Mouse (Mus musculus) kidney, postnatal 10 days (tissue): Measurements from ENCODE around the gene Mybbp1a.

ENCODE experiments used
- DNase-seq: peaks from one replicate; pipeline ENCODE4 v3.0.0; 2021; ENCODE audit warnings: mixed read lengths

Mybbp1a gene

DNA sequence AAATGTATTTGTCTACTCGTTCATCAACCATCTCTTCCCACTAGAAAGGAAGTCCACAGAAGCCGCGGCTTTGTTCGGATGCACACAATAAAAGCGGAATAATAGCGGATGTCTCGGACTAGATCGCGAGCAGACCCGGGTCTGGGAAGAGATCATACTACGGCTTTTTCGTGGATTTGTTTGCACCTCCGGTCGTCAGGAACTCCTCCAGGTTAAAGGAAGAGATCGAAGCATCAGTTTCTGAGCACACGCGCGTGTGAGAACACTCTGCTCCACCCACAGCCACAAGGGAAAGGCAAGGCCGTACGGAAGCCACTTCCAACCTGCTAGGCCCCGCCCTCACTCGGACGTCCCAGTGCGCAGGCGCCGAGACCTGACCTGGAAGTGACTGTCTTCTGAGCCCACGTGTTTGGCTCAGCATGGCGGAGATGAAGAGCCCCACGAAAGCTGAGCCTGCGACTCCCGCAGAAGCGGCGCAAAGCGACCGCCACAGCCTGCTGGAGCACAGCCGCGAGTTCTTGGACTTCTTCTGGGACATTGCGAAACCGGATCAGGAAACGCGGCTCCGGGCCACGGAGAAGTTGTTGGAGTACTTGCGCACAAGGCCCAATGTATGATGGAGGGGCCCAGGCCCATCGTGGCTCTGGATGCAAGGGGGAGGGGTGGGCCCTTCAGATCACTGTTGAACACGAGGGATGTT is at the start of gene Mybbp1a:
TSS of gene Mybbp1a (plus strand) at position 391 of the 700 bp plus-strand sequence.
- peak; percentile 99 for DNase-seq

DNA sequence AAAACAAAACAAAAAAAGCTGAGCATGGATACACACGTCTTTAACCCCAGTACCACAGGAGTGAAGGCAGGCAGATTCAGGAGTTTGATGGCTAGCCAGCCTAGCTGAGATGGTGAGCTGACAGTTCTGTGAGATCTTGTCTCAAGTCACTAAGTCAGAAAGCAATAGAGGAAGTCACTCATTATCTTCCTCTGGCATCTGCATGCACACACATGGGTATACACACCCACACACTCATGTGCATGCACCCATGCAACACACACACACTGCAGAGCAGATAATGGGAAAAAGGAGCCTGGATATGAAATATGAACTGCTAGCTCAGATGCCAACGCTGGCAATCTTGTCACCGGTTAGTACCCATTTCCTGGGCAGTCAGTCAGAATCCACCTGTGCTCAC is 47.9 kb upstream of the Mybbp1a start:
- no peak for DNase-seq

DNA sequence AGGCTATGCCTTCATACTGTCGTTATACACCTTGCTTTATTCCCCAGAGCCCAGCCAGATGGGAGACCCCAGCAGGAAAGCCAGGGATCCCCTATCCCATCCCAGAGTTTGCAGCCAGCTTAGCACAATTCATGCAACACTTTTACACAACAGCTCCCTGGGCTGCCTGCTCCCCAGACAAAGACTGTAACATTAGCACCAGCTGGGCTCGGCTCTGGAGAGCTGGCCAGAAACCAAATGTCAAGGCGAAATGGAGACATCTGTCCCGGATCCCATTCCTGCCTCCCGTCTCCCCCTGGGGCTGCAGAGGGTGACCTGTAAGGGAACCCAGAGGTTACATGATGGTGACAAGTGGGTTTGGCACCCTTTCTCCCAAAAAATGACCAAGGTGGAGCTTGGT is 47.5 kb upstream of the Mybbp1a start:
- peak; percentile 73 for DNase-seq

DNA sequence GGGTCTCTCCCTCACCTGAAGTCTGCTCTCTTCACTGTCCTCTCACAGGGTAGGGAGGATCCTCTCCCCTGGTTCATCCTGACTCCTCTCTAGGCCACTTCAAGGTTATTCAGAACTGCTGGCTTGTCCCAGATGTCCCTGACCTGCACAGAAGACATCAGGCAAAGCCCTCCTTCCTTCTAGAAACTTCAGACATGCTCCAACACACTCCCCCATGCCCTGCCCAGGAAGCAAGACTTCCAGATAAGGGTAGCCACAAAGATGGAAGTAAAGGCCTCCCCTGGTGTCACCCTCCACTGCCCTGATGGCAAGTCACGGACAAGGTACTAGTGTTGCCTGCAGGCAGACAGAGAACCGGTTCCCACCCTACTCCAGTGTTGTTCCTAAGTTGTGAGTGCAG is 46.5 kb upstream of the Mybbp1a start:
- no peak for DNase-seq

DNA sequence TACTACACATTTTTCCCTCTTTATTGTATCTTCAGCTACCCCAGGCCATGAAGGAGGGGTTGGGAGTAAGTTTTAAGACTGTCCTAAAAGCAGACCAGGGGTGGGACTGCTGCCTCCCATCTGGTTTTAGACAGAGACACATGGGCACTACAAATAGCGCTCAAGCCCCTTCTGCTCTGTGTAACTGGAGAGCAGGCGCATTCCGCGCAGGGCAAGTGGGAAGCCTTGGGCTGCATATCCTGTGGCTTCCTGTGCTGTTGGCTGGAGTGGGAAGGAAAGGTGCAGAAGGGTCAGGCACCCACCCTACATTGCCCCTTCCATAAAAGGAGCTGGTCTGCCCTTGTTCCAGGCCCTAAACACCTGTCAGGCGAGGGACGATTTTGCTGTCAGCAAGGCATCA is 45.5 kb upstream of the Mybbp1a start:
- DNase-seq, result no peak

DNA sequence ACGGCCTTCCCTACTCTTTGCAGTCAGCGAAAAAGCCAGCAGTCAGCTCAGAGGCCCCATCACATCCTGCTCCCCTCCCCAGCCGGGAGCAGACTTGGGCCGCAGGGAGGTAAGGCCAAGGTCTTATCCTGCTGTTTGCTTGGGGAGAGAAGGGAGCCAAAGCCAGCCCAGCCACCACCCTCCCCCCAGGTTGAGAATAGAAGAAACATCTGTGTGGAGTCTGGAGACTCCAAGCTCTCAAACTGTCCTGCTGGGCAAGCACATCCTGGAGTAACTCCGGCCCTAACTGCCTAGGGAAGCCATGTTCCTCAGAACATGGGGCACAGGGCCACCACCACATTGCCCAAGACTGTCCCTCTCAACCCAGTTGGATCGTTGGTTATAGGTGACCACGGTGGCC is 44.5 kb upstream of the Mybbp1a start:
- peak; percentile 42 for DNase-seq

DNA sequence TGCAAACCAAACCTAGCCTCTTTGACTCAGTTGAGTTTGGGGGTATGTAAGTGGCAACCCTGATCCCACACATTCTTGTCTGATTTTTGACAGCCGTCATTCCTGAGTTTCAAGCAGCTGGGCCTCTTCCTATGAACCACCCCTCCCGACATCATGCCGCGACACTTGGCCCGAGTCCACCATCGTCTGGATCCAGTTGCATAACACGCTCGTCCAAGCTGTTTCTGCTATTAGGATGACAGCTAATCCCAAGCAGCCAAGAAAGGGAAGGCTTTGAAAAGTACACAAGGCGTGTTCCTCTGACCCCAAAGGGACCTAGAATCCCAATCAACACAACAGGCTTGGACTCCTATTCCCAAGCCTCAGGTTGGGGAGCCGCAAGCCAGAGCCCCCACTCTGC is 44.1 kb upstream of the Mybbp1a start:
- DNase-seq, result peak; percentile 85

DNA sequence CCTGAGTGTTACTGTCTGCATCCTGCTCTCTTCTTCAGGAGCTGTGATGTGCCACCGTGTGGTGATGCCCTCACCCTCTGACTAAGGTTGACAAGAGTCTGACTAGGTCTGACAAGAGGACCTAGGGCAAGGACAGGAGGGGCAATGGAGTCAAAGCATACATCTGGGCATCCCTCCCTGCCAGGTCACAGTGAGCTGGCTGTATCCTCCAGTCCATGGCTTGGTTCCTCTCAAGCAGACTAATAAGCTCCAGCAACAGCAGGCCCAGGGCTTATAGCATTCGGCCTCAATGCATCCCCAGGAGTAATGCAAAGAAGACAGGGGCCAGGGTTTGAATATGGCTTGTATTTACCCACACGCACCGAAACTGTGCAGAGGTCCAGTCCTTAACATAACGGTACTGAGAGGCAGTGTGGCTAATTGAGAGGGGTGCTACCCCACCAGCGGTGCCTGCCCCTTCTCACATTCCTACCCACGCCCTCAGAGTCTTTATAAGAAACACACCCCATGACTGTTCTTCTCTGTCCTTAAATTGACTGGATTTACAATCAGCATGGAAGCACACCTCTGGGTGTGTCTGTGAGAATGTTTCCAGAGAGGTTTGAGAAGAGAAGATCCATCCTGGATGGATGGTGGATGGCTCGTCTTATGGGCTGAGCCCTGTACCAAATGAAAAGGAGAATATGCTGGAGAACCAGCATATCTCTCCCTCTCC is 43.2 kb upstream of the Mybbp1a start:
- DNase-seq, result no peak

DNA sequence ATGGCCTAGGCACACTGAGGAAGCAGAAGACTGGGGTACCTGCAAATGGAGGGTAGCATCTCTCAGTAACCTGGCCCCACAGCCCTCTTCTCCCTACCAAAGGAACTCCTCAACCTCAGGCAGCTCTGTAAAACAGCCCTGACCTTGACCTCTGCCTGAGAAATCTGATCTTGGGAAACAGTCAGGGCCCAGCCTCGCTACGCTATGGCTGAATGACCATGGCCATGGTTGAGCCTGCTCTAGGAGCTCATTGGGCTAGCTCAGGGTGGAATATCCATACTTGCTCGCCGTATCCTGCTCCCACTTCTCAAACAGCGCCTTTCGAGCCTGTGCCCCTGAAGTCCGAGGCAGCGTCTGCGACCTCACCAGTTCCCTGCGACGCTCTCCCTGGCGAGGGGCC is 40.1 kb upstream of the Mybbp1a start:
- peak; percentile 53 for DNase-seq

DNA sequence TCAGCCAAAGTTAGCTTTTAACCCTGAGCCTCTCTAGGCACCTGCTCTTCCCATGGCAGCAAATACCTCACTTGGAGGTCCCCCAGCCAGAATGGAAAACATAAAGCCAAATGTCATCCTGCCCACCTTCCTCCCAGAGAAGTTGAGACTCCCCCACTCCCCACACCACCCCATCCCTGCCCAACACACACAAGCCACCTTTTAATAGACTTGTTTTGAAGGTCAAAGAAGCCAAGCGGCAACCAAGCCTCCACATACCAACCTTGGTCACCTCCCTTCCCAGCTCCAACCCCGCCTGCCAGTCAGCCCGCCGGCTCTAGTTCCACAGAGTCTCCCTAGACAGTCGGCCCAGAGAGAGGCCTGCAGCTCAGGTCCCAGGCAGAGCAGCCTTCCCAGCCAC is 39.1 kb upstream of the Mybbp1a start:
- peak; percentile 71 for DNase-seq

DNA sequence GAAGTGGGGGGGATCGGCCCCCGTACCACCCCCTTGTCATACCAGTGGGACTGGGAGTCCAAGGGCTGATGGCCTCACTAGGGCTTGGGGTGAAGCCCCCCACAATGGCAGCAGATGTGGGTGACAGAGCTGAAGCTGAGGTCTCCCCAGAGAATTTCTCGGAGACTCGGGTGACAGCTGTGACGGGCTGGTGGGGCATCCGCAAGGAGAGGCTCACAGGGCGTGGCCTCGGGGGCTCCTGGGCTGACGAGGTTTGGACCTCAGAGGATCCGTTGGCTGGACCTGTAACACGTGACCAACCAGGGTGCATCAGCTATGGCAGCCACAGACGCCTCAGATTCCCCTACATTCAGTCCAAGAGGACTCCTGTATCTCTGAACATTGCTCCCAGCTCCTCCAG is 38.2 kb upstream of the Mybbp1a start:
- DNase-seq, result no peak

DNA sequence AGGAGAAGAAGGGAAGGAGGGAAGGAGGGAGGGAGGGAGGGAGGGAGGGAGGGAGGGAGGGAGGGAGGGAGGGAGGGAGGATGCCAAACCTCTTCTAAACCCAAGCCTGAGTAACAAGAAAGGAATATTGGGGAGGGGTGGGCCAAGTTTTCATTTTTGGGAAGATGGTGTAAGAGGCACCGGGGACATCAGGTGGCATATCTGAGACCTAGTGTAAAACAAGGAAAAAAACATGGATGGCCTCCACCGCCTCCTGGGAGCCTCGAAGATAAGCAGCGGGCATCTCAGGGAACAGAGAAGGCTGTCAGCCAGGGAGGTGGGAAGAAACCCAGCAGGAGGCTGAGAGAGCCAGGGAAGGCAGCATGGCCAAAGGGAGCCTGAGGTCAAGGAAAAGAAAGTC is 35.6 kb upstream of the Mybbp1a start:
- no peak for DNase-seq

DNA sequence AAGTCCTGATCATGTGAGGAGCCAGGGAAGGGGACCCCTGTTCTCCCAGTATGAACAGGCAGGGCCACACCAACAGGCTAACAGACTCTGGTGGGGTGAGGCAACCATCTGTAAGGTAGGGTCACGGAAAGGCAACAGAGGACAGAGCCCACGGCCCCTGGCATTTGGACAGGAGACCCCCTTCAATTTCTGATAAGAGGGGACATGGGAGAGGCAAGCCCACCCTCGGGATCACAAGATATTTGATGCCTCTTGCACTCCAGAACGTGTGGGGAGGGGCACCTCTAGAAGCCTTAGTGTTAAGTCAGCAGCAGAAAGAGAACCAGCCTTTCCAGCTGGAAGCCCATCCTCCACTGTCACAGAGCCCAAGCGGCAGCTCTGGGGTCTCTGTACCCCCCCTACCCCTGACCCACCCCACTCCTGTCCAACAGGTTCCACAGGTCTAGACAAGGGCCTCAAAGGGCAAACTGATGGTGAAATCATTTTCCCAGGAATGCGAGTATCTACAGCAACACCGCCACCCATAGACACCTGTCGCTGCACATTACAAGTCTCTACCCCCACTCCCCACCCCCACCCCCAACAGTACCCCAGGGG is 35.0 kb upstream of the Mybbp1a start:
- no peak for DNase-seq

DNA sequence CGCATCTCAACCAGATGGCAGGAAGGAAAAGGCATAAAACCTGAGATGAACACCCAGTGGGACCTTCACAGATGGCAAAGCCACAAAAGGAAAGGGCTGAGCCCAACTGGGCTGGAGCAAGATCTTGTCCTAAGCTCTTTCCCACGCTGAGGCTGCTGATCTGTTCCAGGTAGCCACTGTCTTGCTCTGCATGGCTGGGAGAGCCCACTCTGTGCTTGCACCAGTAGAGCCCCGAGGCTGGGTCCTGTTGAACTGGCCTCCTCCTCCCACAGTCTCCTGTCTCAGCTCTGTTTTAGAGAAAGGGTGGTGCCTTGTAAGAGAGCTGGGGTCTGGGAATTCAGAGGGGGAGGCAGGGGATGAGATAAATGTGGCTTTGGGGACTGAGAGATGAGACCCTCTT is 34.1 kb upstream of the Mybbp1a start:
- DNase-seq, result no peak

DNA sequence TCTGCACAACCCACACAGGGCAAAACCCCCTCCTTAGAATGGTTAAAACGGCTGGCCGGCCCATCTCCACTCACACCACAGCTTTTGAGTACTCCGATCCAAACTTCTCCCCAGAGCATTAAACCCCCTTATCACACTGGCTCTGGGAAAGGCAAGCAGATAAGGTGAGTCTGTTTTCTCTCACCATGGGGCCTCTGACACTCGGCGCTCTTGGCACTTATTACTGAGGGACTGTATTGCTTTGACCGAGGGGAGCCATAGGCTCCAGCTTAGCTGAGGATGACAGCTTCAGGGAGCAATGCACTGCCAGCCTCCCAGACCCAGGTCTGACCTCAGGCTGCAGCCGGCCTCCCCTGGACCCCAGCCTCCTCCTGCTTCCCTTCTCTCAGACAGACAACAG is 33.6 kb upstream of the Mybbp1a start:
- no peak for DNase-seq

DNA sequence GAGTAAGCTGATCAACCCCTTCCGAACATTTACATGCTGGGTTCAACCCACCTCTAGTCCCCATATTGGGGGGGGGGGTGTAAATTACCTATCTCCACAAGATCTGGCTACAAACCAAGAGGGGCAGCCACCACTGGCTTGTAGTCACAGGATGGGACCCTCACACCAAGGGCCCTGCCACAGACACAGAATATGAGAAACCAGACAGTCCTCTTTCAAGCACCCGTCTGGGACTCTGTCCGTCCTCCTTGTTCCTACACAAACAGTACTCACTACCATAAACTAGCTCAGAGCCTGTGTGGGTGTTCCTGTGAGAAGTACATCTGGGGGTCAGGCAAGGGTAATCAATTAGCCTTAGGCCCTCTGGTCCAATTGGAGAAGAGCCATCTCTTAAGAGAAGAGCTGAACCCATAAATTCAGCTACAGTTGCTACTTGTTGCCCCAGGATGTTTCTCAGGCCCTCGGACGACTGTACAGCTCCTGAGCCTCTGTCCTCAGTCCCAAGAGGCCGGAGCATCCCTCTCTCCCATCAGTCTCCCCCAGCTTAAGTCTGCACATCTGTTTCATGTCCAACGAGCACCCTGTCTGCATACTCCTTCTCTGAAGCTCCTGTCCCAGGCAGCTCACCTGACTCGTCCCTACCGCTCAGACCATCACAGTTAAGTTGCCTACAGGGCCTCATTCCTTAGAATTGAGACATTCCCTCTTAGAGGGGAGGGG is 32.5 kb upstream of the Mybbp1a start:
- no peak for DNase-seq

DNA sequence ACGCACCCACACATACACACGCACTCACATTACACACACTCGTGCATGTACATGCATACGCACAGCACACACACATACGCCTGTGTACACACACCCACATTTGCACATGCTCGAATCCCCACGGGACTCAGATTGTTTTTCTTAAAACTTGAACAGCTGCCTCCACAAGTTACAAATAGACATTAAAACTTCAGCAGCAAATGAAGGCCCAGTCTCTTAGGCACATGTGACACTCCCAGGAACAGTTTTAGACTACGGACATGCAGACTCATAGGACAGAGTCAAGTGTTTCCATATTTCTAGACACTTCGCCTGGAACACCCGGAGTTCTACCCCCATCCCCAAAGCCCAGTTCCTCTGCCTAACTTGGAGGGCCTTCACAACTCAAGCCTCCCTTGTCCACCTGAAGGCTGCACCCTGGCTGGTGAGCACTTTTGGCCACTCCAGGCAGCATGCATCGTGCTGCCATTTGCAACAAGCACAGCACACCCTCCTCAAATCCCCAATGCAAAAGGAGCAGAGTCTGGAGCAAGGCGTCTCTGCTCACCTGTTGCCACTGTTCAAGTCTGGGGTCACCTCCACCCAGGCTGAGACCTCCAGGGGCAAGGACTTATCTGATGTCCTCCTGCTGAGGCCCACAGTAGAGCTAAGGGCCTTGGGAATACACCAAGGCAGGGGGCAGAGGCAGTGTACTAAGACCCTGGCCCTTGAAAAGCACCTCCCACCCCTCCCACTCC is 31.3 kb upstream of the Mybbp1a start:
- no peak for DNase-seq

DNA sequence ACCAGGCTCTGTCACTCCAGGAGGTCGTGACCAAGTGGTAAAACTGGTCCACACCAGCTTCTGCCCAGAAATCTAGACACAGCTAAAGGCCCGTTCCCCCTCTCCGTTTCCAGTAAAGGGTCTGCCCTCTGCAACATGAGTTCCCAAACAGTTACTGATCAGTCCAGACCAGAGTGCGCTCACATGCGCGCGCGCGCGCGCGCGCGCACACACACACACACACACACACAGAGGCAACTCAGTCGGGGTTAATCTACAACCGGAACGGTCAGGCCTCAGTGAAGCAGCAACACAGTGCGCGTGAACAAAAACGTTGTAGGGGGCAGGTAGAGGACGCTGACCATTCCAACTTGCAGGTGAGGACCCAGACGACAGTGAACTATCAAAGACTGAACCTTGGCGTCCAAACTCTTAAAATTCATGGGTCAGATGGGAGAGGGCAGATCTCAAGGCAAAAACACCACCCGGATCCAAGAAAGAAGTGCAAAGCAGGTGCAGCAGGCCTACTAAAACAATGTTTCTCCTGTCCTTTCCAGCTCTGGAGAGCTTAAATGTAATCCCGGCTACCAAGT is 30.5 kb upstream of the Mybbp1a start:
- peak; percentile 84 for DNase-seq

DNA sequence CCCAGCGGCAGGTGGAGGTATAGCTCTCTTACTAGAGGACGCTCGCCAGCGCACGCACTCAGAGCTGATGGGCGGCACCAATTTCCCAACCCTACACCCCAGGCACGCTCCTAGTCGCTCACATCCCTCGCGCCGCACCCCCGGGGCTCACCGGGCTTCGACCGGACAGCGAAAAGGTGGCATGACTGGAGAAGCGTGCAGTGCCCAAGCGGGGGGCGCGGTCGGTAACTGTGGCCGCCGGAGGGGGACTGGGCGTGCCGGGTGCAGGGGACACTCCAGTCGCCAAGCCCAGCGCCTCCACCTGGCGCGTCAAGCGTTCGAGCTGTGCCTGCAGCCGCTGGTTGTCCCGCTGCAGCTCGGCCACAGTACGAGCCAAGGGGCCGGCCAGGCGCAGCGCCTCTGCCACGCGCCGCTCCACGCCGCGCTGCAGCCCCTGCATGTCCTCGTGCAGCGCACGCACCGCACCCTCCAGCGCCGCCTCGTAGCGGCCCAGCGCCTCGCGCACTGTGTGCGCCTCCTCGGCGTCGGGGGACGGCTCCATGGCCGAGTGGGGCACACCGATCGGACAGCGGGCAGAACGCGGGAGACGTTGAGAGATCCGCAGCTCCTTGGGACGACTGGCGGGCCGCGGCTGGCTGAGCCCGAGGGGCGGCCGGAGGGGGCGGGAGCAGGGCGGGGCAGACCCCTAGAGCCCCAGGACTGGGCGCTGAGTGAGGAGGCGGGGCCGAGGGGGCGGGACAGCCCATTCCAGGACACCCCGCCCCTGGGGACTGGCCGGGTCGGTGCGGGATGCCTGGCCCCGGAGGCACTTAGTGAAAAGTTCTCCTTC is 29.8 kb upstream of the Mybbp1a start, which contains the start of gene Smtnl2:
TSS of gene Smtnl2 (minus strand) at position 621 of the 829 bp plus-strand sequence.
- peak; percentile 97 for DNase-seq

DNA sequence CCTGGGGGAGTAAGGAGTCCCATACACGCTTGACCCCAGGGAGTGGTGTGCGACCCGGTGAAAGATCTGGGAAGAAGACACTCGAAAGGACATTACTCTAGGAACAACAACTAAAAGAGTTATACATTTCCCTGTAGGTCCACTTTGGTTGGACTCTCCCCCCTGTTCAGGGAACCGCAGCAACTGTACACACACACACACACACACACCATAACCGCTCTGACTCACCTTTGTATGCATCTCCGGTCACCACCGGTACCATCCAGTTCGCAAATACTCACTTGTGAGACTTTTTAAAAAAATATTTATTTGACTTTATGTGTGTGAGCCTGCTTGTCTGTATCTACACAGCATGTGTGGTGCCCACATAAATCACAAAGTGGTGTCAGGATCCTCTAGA is 29.2 kb upstream of the Mybbp1a start:
- DNase-seq, result peak; percentile 64

DNA sequence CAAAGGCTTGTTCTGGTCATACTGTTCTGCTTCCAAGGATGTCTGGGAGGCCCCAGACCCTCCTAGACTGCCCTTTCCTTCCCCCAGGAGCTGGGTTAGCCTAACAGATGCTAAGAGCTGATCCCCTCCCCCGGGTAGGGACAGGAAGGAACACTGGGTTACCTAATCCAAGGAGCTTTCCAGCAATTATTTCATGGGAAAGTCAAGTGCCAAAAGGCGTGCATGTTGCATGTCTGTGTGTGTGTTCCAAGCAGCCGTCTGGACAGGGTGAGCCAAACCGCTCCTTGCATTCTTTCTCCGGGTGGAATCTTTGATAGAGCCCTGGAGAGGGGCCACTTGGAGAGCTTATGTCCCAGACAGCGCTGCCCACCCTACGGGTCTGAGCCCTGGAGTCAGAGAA is 28.1 kb upstream of the Mybbp1a start:
- no peak for DNase-seq
